In the genomic region with DNA sequence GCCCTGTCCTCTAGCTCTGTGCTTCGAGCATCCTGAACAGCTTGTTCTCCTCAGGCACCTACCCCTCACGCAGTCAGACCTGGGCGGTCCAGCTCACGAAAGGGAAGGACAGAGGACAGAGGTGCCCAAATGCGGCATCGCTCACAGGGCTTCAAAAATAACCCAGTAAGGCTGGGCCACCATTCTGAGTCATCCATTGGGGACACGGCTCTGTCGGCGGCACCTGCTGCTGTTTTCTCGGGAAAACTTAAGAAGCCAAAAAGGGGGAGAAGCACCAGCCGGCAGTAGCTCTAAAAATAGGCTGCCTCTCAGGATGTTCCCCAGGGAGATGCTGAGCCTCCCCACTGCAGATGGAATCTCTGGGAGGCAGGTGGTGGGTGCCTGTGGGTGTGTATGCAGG, we compare ENCODE assay signal across 12 mouse cellular contexts. TPM values are rescaled to one million over a fixed set of nuclear protein-coding genes. Genes with fewer than 3 reads are reported as not detected.
DNase-seq lines count a peak whose midpoint lies in the region; ATAC-seq and TF ChIP-seq lines count a peak whose summit lies in the region.
"Had no signal": no experiment of that assay in that cellular context is flagged by ENCODE, and none has a peak within 500 bp of the region (broad histone marks: within the 10 kb centered on the region; RNA-seq: fewer than 3 reads in every experiment).

No protein-coding gene starts in this region.

- H3K4me1 ChIP-seq in embryonic facial prominence, embryonic 14.5 days (ENCODE audit: control insufficient read depth, insufficient read depth, low read length) = 0 out of 2 replicates have a peak, but pooled peaks cover 5% of the 10 kb centered on the region
- H3K4me1 ChIP-seq in embryonic facial prominence, embryonic 10.5 days = peaks cover 22% of the 10 kb centered on the region
- H3K4me1 ChIP-seq in lung, adult 2 months (ENCODE audit: control insufficient read depth, insufficient read depth, low read length) = peaks cover 6% of the 10 kb centered on the region

- no peak overlapping the region for H3K4me2 ChIP-seq in embryonic facial prominence, embryonic 14.5 days (ENCODE audit: low read depth, low read length)

- H3K36me3 ChIP-seq in embryonic facial prominence, embryonic 14.5 days (ENCODE audit: control insufficient read depth, insufficient read depth, low read length) = no peaks in the 10 kb centered on the region
- no peaks in the 10 kb centered on the region for H3K36me3 ChIP-seq in embryonic facial prominence, embryonic 10.5 days (replicated peaks)
- H3K36me3 ChIP-seq: embryonic facial prominence, embryonic 13.5 days had no signal

- no peak for TF ChIP-seq CTCF in lung, adult 2 months (IDR thresholded peaks at IDR 0.05; ENCODE audit: insufficient read depth, low read length)

- WGBS in embryonic facial prominence, embryonic 14.5 days = 9% methylated on average over 11 of the region's 11 CpGs
- WGBS in embryonic facial prominence, embryonic 10.5 days = 9% methylated on average over 11 of the region's 11 CpGs
- 29% methylated on average over 11 of the region's 11 CpGs for WGBS in lung, adult 2 months

- peak; percentile 4 for DNase-seq in embryonic facial prominence, embryonic 14.5 days (ENCODE audit: low spot score)
- DNase-seq in embryonic facial prominence, embryonic 10.5 days (ENCODE audit: low spot score) = no peak
- peak; percentile 61 for DNase-seq in left cerebral cortex, adult 11 months (ENCODE audit: low spot score)
- DNase-seq in left cerebral cortex, postnatal 4 days = no peak
- DNase-seq in layer of hippocampus, postnatal 14 days (ENCODE audit: low spot score in 2 of 2) = peak; percentile 41 to 59
- peak; percentile 65 for DNase-seq in right cerebral cortex, postnatal 14 days
- no peak for DNase-seq in kidney, adult 18-20 months
- no peak for DNase-seq in lung, adult 2 months
- DNase-seq: kidney, postnatal 25 days; retina, postnatal 1 day had no signal

- no peak for TF ChIP-seq POLR2A in lung, adult 2 months (IDR thresholded peaks at IDR 0.05; ENCODE audit: borderline replicate concordance, extremely low read depth, low read depth, low read length)

- H3K27me3 ChIP-seq in embryonic facial prominence, embryonic 14.5 days (replicated peaks; ENCODE audit: control insufficient read depth, insufficient read depth, low read length) = peaks cover 53% of the 10 kb centered on the region
- H3K27me3 ChIP-seq in embryonic facial prominence, embryonic 10.5 days (replicated peaks; ENCODE audit: low read depth, poor library complexity, severe bottlenecking) = peaks cover 78% of the 10 kb centered on the region

- H3K4me3 ChIP-seq in embryonic facial prominence, embryonic 14.5 days (ENCODE audit: low read depth, low read length) = no peak overlapping the region
- H3K4me3 ChIP-seq in embryonic facial prominence, embryonic 10.5 days = no peak overlapping the region
- H3K4me3 ChIP-seq in lung, adult 2 months (replicated peaks; ENCODE audit: extremely low read depth, low read depth, low read length) = no peak overlapping the region

- no peak overlapping the region for H3K9ac ChIP-seq in embryonic facial prominence, embryonic 14.5 days (ENCODE audit: low read depth, low read length)

- no peaks in the 10 kb centered on the region for H3K9me3 ChIP-seq in embryonic facial prominence, embryonic 14.5 days (ENCODE audit: control insufficient read depth, low read length)
- H3K9me3 ChIP-seq in embryonic facial prominence, embryonic 10.5 days = no peaks in the 10 kb centered on the region
- H3K9me3 ChIP-seq: embryonic facial prominence, embryonic 13.5 days had no signal

- intact Hi-C loops in left cerebral cortex, postnatal 4 days (cut with DNase I) = no loop called here

- H3K27ac ChIP-seq in embryonic facial prominence, embryonic 14.5 days (replicated peaks; ENCODE audit: low read depth, low read length) = no peak overlapping the region
- no peak overlapping the region for H3K27ac ChIP-seq in embryonic facial prominence, embryonic 10.5 days (replicated peaks)
- H3K27ac ChIP-seq: embryonic facial prominence, embryonic 13.5 days; macrophage had no signal

- ATAC-seq in embryonic facial prominence, embryonic 14.5 days (ENCODE audit: low read depth) = no peak

RNA-seq across cellular contexts. Expression of gene Car7, which starts 7.7 kb away (rescaled TPM):
- 1.0 and 1.6 TPM in 2 replicates for polyA plus RNA-seq in embryonic facial prominence, embryonic 14.5 days (2014; fragmentation: Nextera tagmentation; extraction: Ambion mirVana)
- polyA plus RNA-seq in embryonic facial prominence, embryonic 10.5 days (2016; fragmentation: Nextera tagmentation; extraction: Ambion mirVana) = 0.75 and 1.00 TPM in 2 replicates
- total RNA-seq in left cerebral cortex, postnatal 4 days (2021) = 1 to 10 TPM; 3.8 to 4.6 TPM
- total RNA-seq in layer of hippocampus, postnatal 14 days (2021) = 10 to 100 TPM; 15.8 to 20.4 TPM
- polyA plus RNA-seq in lung, adult 2 months (2012; rRNA removed) = 1.4 and 1.8 TPM in 2 replicates

RNA-seq across cellular contexts. Expression of gene Nae1, which starts 7.7 kb away (rescaled TPM):
- 89.0 and 100 TPM in 2 replicates for polyA plus RNA-seq in embryonic facial prominence, embryonic 14.5 days (2014; fragmentation: Nextera tagmentation; extraction: Ambion mirVana)
- polyA plus RNA-seq in embryonic facial prominence, embryonic 10.5 days (2016; fragmentation: Nextera tagmentation; extraction: Ambion mirVana) = 124 and 137 TPM in 2 replicates
- total RNA-seq in left cerebral cortex, postnatal 4 days (2021) = 10 to 100 TPM; 57.5 to 62.9 TPM
- 10 to 100 TPM; 43.4 to 47.5 TPM for total RNA-seq in layer of hippocampus, postnatal 14 days (2021)
- 7.4 and 17.1 TPM in 2 replicates for polyA plus RNA-seq in lung, adult 2 months (2012; rRNA removed)

RNA-seq across cellular contexts. Expression of gene Terb1, which starts 32.5 kb away (rescaled TPM):
- 0.53 and 0.62 TPM in 2 replicates for polyA plus RNA-seq in embryonic facial prominence, embryonic 14.5 days (2014; fragmentation: Nextera tagmentation; extraction: Ambion mirVana)
- 0.19 and 0.26 TPM in 2 replicates for polyA plus RNA-seq in embryonic facial prominence, embryonic 10.5 days (2016; fragmentation: Nextera tagmentation; extraction: Ambion mirVana)
- total RNA-seq in left cerebral cortex, postnatal 4 days (2021) = under 1 TPM; 0.74 to 0.94 TPM
- total RNA-seq in layer of hippocampus, postnatal 14 days (2021) = under 1 TPM; 0.60 to 0.79 TPM
- polyA plus RNA-seq in lung, adult 2 months (2012; rRNA removed) = 0.05 and 0.07 TPM in 2 replicates
- polyA plus RNA-seq: macrophage had no signal

RNA-seq across cellular contexts. Expression of gene Pdp2, which starts 49.1 kb away (rescaled TPM):
- polyA plus RNA-seq in embryonic facial prominence, embryonic 14.5 days (2014; fragmentation: Nextera tagmentation; extraction: Ambion mirVana) = 8.1 and 8.2 TPM in 2 replicates
- polyA plus RNA-seq in embryonic facial prominence, embryonic 10.5 days (2016; fragmentation: Nextera tagmentation; extraction: Ambion mirVana) = 15.4 and 16.0 TPM in 2 replicates
- total RNA-seq in left cerebral cortex, postnatal 4 days (2021) = 10 to 100 TPM; 13.0 to 13.6 TPM
- total RNA-seq in layer of hippocampus, postnatal 14 days (2021) = 1 to 10 TPM; 8.4 to 9.3 TPM
- 3.4 and 4.4 TPM in 2 replicates for polyA plus RNA-seq in lung, adult 2 months (2012; rRNA removed)

Comparison
In these comparisons a context has a peak if more than half of its experiments do, and no peak if none do; other contexts are left out.
1. DNase-seq: peak in embryonic facial prominence, embryonic 14.5 days (single experiment), left cerebral cortex, adult 11 months (single experiment), layer of hippocampus, postnatal 14 days (2 of 2) and right cerebral cortex, postnatal 14 days (single experiment); none in embryonic facial prominence, embryonic 10.5 days (single experiment), left cerebral cortex, postnatal 4 days (single experiment), kidney, adult 18-20 months (single experiment) and lung, adult 2 months (single experiment).